Mouse (Mus musculus): ENCODE data around the gene Olfr699.

DNA sequence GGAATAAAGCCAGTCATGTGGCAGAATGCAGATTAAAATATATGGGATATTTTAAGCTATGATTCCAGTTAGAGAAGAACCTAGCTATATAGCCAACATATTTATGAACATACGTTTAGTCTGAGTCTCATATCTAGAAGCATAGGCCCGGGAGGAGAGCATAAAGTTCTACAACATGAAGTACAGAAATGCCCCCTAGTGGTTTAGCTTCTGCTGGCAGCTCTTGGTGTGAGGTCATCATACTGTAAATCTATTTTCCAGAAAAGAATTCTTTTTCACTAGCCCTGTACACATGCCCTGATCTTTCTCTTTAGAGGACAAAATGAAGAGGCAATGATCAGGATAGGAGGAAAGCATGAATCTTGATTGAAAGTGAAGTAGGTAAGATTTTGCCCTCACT is 22.8 kb upstream of the Olfr699 start:
- TF ChIP-seq GATA1 (IDR thresholded peaks at IDR 0.05; ENCODE audit: low read length) = no peak
- TF ChIP-seq TAL1 (IDR thresholded peaks at IDR 0.05; ENCODE audit: low read length) = no peak

Measured in erythroblast, embryonic 14.5 days (primary cell).